Mouse (Mus musculus) left cerebral cortex, adult 11 months (tissue): Measurements from ENCODE around the gene Ifit3b.
"Not testable (repeated sequence)": the region's sequence is repeated elsewhere in the genome, so short reads cannot be mapped to it uniquely, and the experiment has no call there.

Experiments used
- DNase-seq: peaks from one replicate; pipeline ENCODE4 v3.0.0; 2022; ENCODE audit warnings: low spot score

Gene Ifit3b

GRCm38 (mm10) chr19:34610118-34610517, 2.3 kb downstream of the Ifit3b start:
- not testable (repeated sequence) for DNase-seq

- DNase-seq: not testable (repeated sequence)
Measured at GRCm38 (mm10) chr19:34612243-34613001, 4.7 kb downstream of the Ifit3b start.

GRCm38 (mm10) chr19:34620871-34621270, 13.1 kb downstream of the Ifit3b start:
- no peak for DNase-seq

GRCm38 (mm10) chr19:34623781-34624180, 16.0 kb downstream of the Ifit3b start:
- no peak for DNase-seq

GRCm38 (mm10) chr19:34624663-34625062, 16.9 kb downstream of the Ifit3b start:
- DNase-seq: no peak

- DNase-seq: no peak
Measured at GRCm38 (mm10) chr19:34627496-34627895, 19.7 kb downstream of the Ifit3b start.

GRCm38 (mm10) chr19:34631487-34631886, 23.7 kb downstream of the Ifit3b start:
- no peak for DNase-seq

GRCm38 (mm10) chr19:34633484-34633883, 25.7 kb downstream of the Ifit3b start:
- DNase-seq: no peak

- peak; percentile 26 for DNase-seq
Measured at GRCm38 (mm10) chr19:34636933-34637557, 29.3 kb downstream of the Ifit3b start.

- no peak for DNase-seq
Measured at GRCm38 (mm10) chr19:34640623-34641022, 32.9 kb downstream of the Ifit3b start, which contains the start of the genes Ifit1bl2 and Ifit1. Gene Ifit1bl2 (minus strand): TSS chr19:34640743. Gene Ifit1 (plus strand): TSS chr19:34640871.

GRCm38 (mm10) chr19:34642616-34643015, 34.8 kb downstream of the Ifit3b start:
- DNase-seq: no peak

GRCm38 (mm10) chr19:34647630-34648029, 39.9 kb downstream of the Ifit3b start:
- not testable (repeated sequence) for DNase-seq

GRCm38 (mm10) chr19:34650276-34650675, 42.5 kb downstream of the Ifit3b start:
- no peak for DNase-seq

GRCm38 (mm10) chr19:34650997-34651396, 43.2 kb downstream of the Ifit3b start:
- no peak for DNase-seq

- no peak for DNase-seq
Measured at GRCm38 (mm10) chr19:34655227-34655805, 47.5 kb downstream of the Ifit3b start.

GRCm38 (mm10) chr19:34656511-34657298, 48.9 kb downstream of the Ifit3b start:
- no peak for DNase-seq

- no peak for DNase-seq
Measured at GRCm38 (mm10) chr19:34662067-34662507, 54.3 kb downstream of the Ifit3b start.

- no peak for DNase-seq
Measured at GRCm38 (mm10) chr19:34662740-34663139, 55.0 kb downstream of the Ifit3b start.
